Mouse (Mus musculus): ENCODE data around the gene Gins2. TPM values are rescaled to one million over a fixed set of nuclear protein-coding genes. Genes with fewer than 3 reads are reported as not detected.
A peak's percentile ranks its signal among the peaks of the same experiment; 100 is the strongest.

The Gins2 gene
- total and polyA plus RNA-seq, 3 experiments = 50.0 to 129 (median 61.2) TPM

DNA sequence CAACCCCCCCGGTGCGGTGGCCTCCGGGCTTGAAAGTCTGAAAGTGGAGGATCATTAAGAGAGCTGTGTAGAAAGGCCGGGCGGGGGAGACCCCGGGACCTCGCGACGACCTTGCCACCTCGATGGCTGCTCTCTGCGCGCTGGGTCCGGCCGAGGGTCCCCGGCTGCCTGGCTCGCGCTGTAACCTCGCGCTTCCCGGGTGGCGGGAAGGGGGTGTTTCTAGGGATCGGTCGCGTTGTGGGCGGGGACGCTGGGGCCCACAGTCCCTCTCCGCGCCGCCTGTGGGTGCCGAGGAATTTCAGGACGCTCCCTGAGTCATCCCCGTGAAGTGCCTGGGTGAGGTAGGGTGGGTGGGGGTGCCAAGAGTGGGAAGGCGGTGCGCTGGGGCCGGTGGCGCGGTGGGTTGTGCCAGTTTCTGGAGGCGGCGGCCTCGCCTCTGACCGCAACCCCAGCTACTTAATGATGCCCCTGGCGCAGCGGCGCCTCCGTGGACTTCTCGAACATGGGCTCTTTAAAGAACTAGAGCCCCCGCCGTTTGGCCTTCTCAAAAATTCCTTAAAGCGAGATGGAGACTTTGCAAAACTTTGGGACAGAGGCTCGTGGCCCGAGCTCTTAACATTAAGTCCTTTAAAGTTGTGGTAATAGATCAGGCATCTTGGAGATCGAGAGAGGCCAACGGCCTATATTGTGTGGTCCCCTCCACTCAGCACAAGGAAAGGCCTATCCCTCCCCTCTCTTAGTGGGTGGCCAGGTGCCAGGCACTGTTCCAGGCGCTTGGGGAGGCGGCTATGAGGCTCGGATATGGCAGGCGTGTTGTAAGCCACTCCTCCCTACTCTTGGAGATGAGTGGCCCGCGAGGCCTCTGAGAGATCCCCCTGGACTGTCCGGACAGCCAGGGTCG is 52.5 kb downstream of the Gins2 start:
- no peak for DNase-seq (ENCODE audit: extremely low read depth)
- Histone ChIP-seq H3K36me3 (replicated peaks in 1 of 2; ENCODE audit: control insufficient read depth in 1 of 2, insufficient read depth in 1 of 2, low read length in 1 of 2) (peaks cover 0 to 2% of the 10 kb centered on the region in 2 experiments), H3K4me2 (ENCODE audit: insufficient read depth, low read depth, poor library complexity, severe bottlenecking) (peak overlapping the region; percentile 83), H3K4me1 (ENCODE audit: control insufficient read depth in 1 of 2, insufficient read depth in 2 of 2) (peaks cover 37 to 78% of the 10 kb centered on the region in 2 experiments), H3K27ac (ENCODE audit: insufficient read depth, low read depth) (peak overlapping the region; percentile 47), H3K79me2 (replicated peaks; ENCODE audit: control insufficient read depth, extremely low read depth, insufficient read depth, poor library complexity, severe bottlenecking) (peaks cover 60% of the 10 kb centered on the region), H3K9me3 (replicated peaks; ENCODE audit: low read length) (no peaks in the 10 kb centered on the region), H3K27me3 (replicated peaks) (peaks cover 14% of the 10 kb centered on the region), H3K9ac (ENCODE audit: insufficient read depth, low read depth) (peak overlapping the region; percentile 14), H3K4me3 (replicated peaks in 1 of 3; ENCODE audit: low read depth in 2 of 3, low read length in 2 of 3, poor library complexity in 1 of 3) (peak overlapping the region; percentile 37 to 64 (median 64))
- dilution Hi-C loops (cut with MboI; ENCODE audit: extremely low pct_ligation_motif_present, extremely low pct_unique_long_range_greater_than_20kb, low sequenced_read_pairs) (no loop called here), in situ Hi-C loops (cut with MboI; ENCODE audit: low pct_ligation_motif_present, low pct_unique_long_range_greater_than_20kb, low sequenced_read_pairs) (loop anchor here (5.0 to 10.0 kb wide), 2 partner anchors 129 to 212 kb away; no protein-coding TSS in a partner anchor)
- TF ChIP-seq POLR2AphosphoS2 (IDR thresholded peaks at IDR 0.05; ENCODE audit: low read depth, low read length) (no peak), CHD2 (IDR thresholded peaks at IDR 0.05; ENCODE audit: low read length) (no peak), MYC (IDR thresholded peaks at IDR 0.05; ENCODE audit: low read depth, low read length) (no peak), NELFE (IDR thresholded peaks at IDR 0.05; ENCODE audit: low read depth, low read length) (no peak), MEF2A (IDR thresholded peaks at IDR 0.05; ENCODE audit: borderline replicate concordance, low read depth, low read length) (no peak), ETS1 (conservative IDR thresholded peaks at IDR 0.05; ENCODE audit: low read depth, low read length) (no peak), ZC3H11A (IDR thresholded peaks at IDR 0.05; ENCODE audit: low read depth, low read length) (no peak), MAFK (IDR thresholded peaks at IDR 0.05; ENCODE audit: insufficient replicate concordance, low read length) (no peak), TCF12 (IDR thresholded peaks at IDR 0.05; ENCODE audit: low read depth, low read length) (no peak), USF1 (IDR thresholded peaks at IDR 0.05; ENCODE audit: low read depth, low read length) (no peak), SMC3 (IDR thresholded peaks at IDR 0.05; ENCODE audit: low read depth, low read length) (no peak), UBTF (IDR thresholded peaks at IDR 0.05; ENCODE audit: low read depth, low read length) (peak; percentile 68; the same call in 1 of the 2 replicates), ELF1 (IDR thresholded peaks at IDR 0.05; ENCODE audit: low read depth, low read length) (no peak), POLR2A (IDR thresholded peaks at IDR 0.05; ENCODE audit: low read depth, low read length) (no peak), NRF1 (IDR thresholded peaks at IDR 0.05; ENCODE audit: low read depth, low read length) (no peak), MAZ (IDR thresholded peaks at IDR 0.05; ENCODE audit: low read depth, low read length) (0 out of 2 replicates have a peak, but pooled peaks have one; percentile 23), RAD21 (IDR thresholded peaks at IDR 0.05; ENCODE audit: low read depth, low read length) (no peak), MAX (IDR thresholded peaks at IDR 0.05; ENCODE audit: low read length) (no peak), BHLHE40 (IDR thresholded peaks at IDR 0.05; ENCODE audit: low read depth, low read length) (peak; percentile 10; the same call in 1 of the 2 replicates), JUND (conservative IDR thresholded peaks at IDR 0.05; ENCODE audit: low read depth, low read length) (no peak), E2F4 (IDR thresholded peaks at IDR 0.05; ENCODE audit: insufficient replicate concordance, low read depth, low read length) (no peak)

Data from CH12.LX (cell line).